Mouse (Mus musculus): ENCODE data around the gene Vps13c. TPM values are rescaled to one million over a fixed set of nuclear protein-coding genes. Genes with fewer than 3 reads are reported as not detected.
A peak's percentile ranks its signal among the peaks of the same experiment; 100 is the strongest.

The Vps13c gene
- 24.0 and 34.2 TPM in 2 replicates for polyA plus RNA-seq (2011; ENCODE audit: insufficient read depth, insufficient read length, low read depth, missing spikeins)

- Histone ChIP-seq H3K27me3 (ENCODE audit: control insufficient read depth, insufficient read depth, low read length, poor library complexity, severe bottlenecking) (no peaks in the 10 kb centered on the region), H3K9me3 (replicated peaks; ENCODE audit: control insufficient read depth, insufficient read depth, low read length, poor library complexity, severe bottlenecking) (no peaks in the 10 kb centered on the region), H3K4me3 (ENCODE audit: low read depth, low read length) (peak within 1 kb of the TSS; percentile 99), H3K4me1 (ENCODE audit: control insufficient read depth, insufficient read depth, low read length) (no peaks in the 10 kb centered on the region), H3K9ac (ENCODE audit: low read depth, poor library complexity, severe bottlenecking) (peak within 1 kb of the TSS; percentile 81), H3K27ac (ENCODE audit: insufficient read depth, low read length) (no peak within 1 kb of the TSS), H3K36me3 (ENCODE audit: control insufficient read depth, insufficient read depth, low read length, poor library complexity, severe bottlenecking) (no peaks in the 10 kb centered on the region)
- TF ChIP-seq EP300 (IDR thresholded peaks at IDR 0.05; ENCODE audit: insufficient read depth, low read depth, low read length), result no peak
- peak; percentile 22 for TF ChIP-seq POLR2A (IDR thresholded peaks at IDR 0.05; ENCODE audit: insufficient read depth, low read length)
- TF ChIP-seq CTCF (IDR thresholded peaks at IDR 0.05; ENCODE audit: low read depth, low read length), result no peak
Measured at GRCm38 (mm10) chr9:67839981-67840859, at the start of gene Vps13c. Vps13c (plus strand) TSS chr9:67840396.

DNA sequence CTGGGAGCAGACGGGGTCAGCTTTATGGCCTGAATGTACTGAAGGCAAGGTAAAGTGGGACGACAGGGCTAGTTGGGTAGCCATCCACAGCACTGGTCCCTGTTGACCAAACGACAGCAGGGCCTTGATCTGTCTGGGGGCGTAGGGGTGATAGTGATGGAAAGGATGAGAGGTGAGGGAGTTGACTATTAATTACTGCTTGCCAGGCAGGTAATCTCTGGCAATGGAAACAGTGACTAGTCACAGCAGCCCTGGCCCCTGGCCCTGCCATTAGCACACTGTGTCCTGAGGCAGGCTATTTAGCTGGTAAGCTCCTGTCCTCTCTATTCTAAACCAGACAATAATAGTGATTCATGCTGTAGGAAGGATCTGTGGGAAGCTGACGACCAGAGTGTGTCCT lies 47.8 kb upstream of the Vps13c start:
- Histone ChIP-seq H3K36me3 (ENCODE audit: control insufficient read depth, insufficient read depth, low read length, poor library complexity, severe bottlenecking) (no peaks in the 10 kb centered on the region), H3K4me1 (ENCODE audit: control insufficient read depth, insufficient read depth, low read length) (no peaks in the 10 kb centered on the region), H3K4me3 (ENCODE audit: low read depth, low read length) (no peak overlapping the region), H3K9me3 (replicated peaks; ENCODE audit: control insufficient read depth, insufficient read depth, low read length, poor library complexity, severe bottlenecking) (no peaks in the 10 kb centered on the region), H3K27me3 (ENCODE audit: control insufficient read depth, insufficient read depth, low read length, poor library complexity, severe bottlenecking) (no peaks in the 10 kb centered on the region), H3K27ac (ENCODE audit: insufficient read depth, low read length) (no peak overlapping the region), H3K9ac (ENCODE audit: low read depth, poor library complexity, severe bottlenecking) (no peak overlapping the region)
- TF ChIP-seq POLR2A (IDR thresholded peaks at IDR 0.05; ENCODE audit: insufficient read depth, low read length) (no peak), CTCF (IDR thresholded peaks at IDR 0.05; ENCODE audit: low read depth, low read length) (no peak), EP300 (IDR thresholded peaks at IDR 0.05; ENCODE audit: insufficient read depth, low read depth, low read length) (no peak)

- TF ChIP-seq EP300 (IDR thresholded peaks at IDR 0.05; ENCODE audit: insufficient read depth, low read depth, low read length) (no peak), POLR2A (IDR thresholded peaks at IDR 0.05; ENCODE audit: insufficient read depth, low read length) (no peak), CTCF (IDR thresholded peaks at IDR 0.05; ENCODE audit: low read depth, low read length) (no peak)
- no peaks in the 10 kb centered on the region for H3K4me1 ChIP-seq (ENCODE audit: control insufficient read depth, insufficient read depth, low read length)
- H3K4me3 ChIP-seq (ENCODE audit: low read depth, low read length), result no peak overlapping the region
- H3K9ac ChIP-seq (ENCODE audit: low read depth, poor library complexity, severe bottlenecking), result no peak overlapping the region
- H3K27me3 ChIP-seq (ENCODE audit: control insufficient read depth, insufficient read depth, low read length, poor library complexity, severe bottlenecking), result no peaks in the 10 kb centered on the region
- H3K27ac ChIP-seq (ENCODE audit: insufficient read depth, low read length), result no peak overlapping the region
- no peaks in the 10 kb centered on the region for H3K9me3 ChIP-seq (replicated peaks; ENCODE audit: control insufficient read depth, insufficient read depth, low read length, poor library complexity, severe bottlenecking)
- no peaks in the 10 kb centered on the region for H3K36me3 ChIP-seq (ENCODE audit: control insufficient read depth, insufficient read depth, low read length, poor library complexity, severe bottlenecking)
Measured at GRCm38 (mm10) chr9:67793501-67793900, 46.7 kb upstream of the Vps13c start.

GRCm38 (mm10) chr9:67794216-67794615 lies 46.0 kb upstream of the Vps13c start:
- H3K36me3 ChIP-seq (ENCODE audit: control insufficient read depth, insufficient read depth, low read length, poor library complexity, severe bottlenecking), result no peaks in the 10 kb centered on the region
- H3K27ac ChIP-seq (ENCODE audit: insufficient read depth, low read length), result no peak overlapping the region
- no peaks in the 10 kb centered on the region for H3K27me3 ChIP-seq (ENCODE audit: control insufficient read depth, insufficient read depth, low read length, poor library complexity, severe bottlenecking)
- no peak overlapping the region for H3K9ac ChIP-seq (ENCODE audit: low read depth, poor library complexity, severe bottlenecking)
- H3K4me3 ChIP-seq (ENCODE audit: low read depth, low read length), result no peak overlapping the region
- no peaks in the 10 kb centered on the region for H3K9me3 ChIP-seq (replicated peaks; ENCODE audit: control insufficient read depth, insufficient read depth, low read length, poor library complexity, severe bottlenecking)
- TF ChIP-seq EP300 (IDR thresholded peaks at IDR 0.05; ENCODE audit: insufficient read depth, low read depth, low read length) (no peak), POLR2A (IDR thresholded peaks at IDR 0.05; ENCODE audit: insufficient read depth, low read length) (no peak), CTCF (IDR thresholded peaks at IDR 0.05; ENCODE audit: low read depth, low read length) (no peak)
- no peaks in the 10 kb centered on the region for H3K4me1 ChIP-seq (ENCODE audit: control insufficient read depth, insufficient read depth, low read length)

- Histone ChIP-seq H3K9me3 (replicated peaks; ENCODE audit: control insufficient read depth, insufficient read depth, low read length, poor library complexity, severe bottlenecking) (no peaks in the 10 kb centered on the region), H3K27ac (ENCODE audit: insufficient read depth, low read length) (no peak overlapping the region), H3K4me1 (ENCODE audit: control insufficient read depth, insufficient read depth, low read length) (no peaks in the 10 kb centered on the region), H3K36me3 (ENCODE audit: control insufficient read depth, insufficient read depth, low read length, poor library complexity, severe bottlenecking) (no peaks in the 10 kb centered on the region), H3K9ac (ENCODE audit: low read depth, poor library complexity, severe bottlenecking) (no peak overlapping the region), H3K4me3 (ENCODE audit: low read depth, low read length) (no peak overlapping the region), H3K27me3 (ENCODE audit: control insufficient read depth, insufficient read depth, low read length, poor library complexity, severe bottlenecking) (no peaks in the 10 kb centered on the region)
- TF ChIP-seq POLR2A (IDR thresholded peaks at IDR 0.05; ENCODE audit: insufficient read depth, low read length) (no peak), EP300 (IDR thresholded peaks at IDR 0.05; ENCODE audit: insufficient read depth, low read depth, low read length) (no peak), CTCF (IDR thresholded peaks at IDR 0.05; ENCODE audit: low read depth, low read length) (no peak)
Measured at GRCm38 (mm10) chr9:67794668-67795067, 45.5 kb upstream of the Vps13c start.

DNA sequence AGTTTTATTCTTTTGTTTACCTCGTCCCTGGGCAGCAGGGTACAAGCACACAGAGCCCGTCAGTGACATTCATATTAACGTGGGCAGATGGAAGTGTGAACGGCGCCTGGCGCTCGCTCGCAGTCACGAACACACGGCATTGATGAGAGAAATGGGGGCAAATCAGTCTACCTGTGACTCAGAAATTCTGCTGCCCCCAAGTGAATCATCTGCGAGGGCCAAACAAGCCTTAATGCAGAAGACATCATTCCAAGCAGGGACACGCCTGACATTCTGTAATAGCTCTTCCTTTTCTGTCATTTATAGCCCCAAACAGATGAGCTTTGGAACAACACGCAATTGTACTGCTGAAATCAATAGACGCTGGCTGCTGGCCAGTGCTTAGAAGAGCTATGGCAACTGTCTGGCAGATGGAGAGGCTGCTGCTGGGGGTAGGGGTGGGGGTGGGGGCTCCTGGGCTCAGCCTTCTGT lies 45.0 kb upstream of the Vps13c start:
- H3K27ac ChIP-seq (ENCODE audit: insufficient read depth, low read length), result no peak overlapping the region

More for the DNA sequence above, 45.0 kb upstream of the Vps13c start:
- Histone ChIP-seq H3K36me3 (ENCODE audit: control insufficient read depth, insufficient read depth, low read length, poor library complexity, severe bottlenecking) (no peaks in the 10 kb centered on the region), H3K27me3 (ENCODE audit: control insufficient read depth, insufficient read depth, low read length, poor library complexity, severe bottlenecking) (no peaks in the 10 kb centered on the region), H3K4me1 (ENCODE audit: control insufficient read depth, insufficient read depth, low read length) (no peaks in the 10 kb centered on the region), H3K4me3 (ENCODE audit: low read depth, low read length) (no peak overlapping the region), H3K9ac (ENCODE audit: low read depth, poor library complexity, severe bottlenecking) (no peak overlapping the region), H3K9me3 (replicated peaks; ENCODE audit: control insufficient read depth, insufficient read depth, low read length, poor library complexity, severe bottlenecking) (no peaks in the 10 kb centered on the region)
- TF ChIP-seq POLR2A (IDR thresholded peaks at IDR 0.05; ENCODE audit: insufficient read depth, low read length) (no peak), EP300 (IDR thresholded peaks at IDR 0.05; ENCODE audit: insufficient read depth, low read depth, low read length) (no peak), CTCF (IDR thresholded peaks at IDR 0.05; ENCODE audit: low read depth, low read length) (no peak)
